Mouse (Mus musculus): ENCODE results near the gene Fgd3. TPM values are rescaled to one million over a fixed set of nuclear protein-coding genes. Genes with fewer than 3 reads are reported as not detected.

Fgd3 gene
- polyA plus RNA-seq, 1 experiment = 0.37 TPM

DNA sequence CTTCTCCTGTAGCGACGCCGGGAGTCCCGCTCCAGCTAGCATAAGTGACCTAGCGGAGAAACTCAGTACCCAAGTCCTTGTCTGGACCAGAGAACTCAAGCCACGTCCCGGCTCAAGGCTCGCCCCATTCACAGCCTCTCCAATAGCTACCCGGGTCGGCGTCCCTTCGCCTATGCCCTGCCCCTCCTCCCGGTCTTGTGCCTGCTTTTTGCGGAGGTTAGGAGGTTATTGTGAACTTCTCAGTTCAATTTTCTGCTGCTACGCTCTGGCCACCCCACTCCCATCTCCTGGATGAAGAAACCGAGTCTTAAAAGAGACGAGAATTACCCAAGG is 103.9 kb downstream of the Fgd3 start:
- no peaks in the 10 kb centered on the region for H3K27me3 ChIP-seq (ENCODE audit: control insufficient read depth, insufficient read depth, low read length, poor library complexity, severe bottlenecking)
- TF ChIP-seq EP300 (IDR thresholded peaks at IDR 0.05; ENCODE audit: insufficient read depth, low read depth, low read length) = no peak
- TF ChIP-seq POLR2A (IDR thresholded peaks at IDR 0.05; ENCODE audit: insufficient read depth, low read length) = no peak
- no peak for TF ChIP-seq CTCF (IDR thresholded peaks at IDR 0.05; ENCODE audit: low read depth, low read length)

DNA sequence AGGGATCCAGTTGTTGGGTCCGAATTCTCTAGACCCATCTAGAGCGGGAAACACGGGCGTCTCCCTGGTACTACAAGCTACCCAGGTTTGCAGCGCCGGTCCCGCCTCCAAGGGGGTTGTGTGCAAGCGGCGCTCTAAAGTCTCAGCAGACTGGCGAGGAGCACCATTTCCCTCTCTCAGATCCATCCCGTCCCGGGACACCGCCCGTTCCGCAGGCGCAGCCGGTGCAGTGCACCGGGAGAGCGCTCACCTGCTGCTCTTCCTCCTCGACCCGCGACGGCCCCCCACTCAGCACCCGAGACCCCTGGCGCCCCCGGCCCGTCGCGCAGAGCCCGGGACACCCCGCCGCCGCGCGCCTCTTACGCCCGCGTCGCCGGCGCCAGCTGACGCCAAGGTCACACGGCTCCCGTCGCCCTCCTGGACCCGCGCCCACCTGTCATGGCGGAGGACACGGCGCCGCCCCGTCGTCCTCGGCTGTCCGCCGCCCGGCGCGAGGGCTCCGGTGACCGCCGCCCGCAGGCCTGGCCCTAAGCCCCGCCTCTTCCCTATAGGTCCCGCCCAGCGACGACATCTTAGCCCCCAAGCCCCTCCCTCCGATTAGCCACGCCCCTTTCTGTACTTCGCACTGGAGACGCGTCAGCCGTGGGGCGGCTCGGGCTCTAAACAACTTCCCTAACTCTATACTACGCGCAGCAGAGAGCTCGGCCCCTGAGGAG is 104.4 kb downstream of the Fgd3 start, which contains the start of gene Card19:
TSS of gene Card19 (minus strand) at position 534 of the 716 bp plus-strand sequence.
- H3K9ac ChIP-seq (ENCODE audit: low read depth, poor library complexity, severe bottlenecking) = peak within 1 kb of the TSS; percentile 68
- peak within 1 kb of the TSS; percentile 64 for H3K4me3 ChIP-seq (ENCODE audit: low read depth, low read length)
- no peak within 1 kb of the TSS for H3K27ac ChIP-seq (ENCODE audit: insufficient read depth, low read length)
- no peaks in the 10 kb centered on the region for H3K27me3 ChIP-seq (ENCODE audit: control insufficient read depth, insufficient read depth, low read length, poor library complexity, severe bottlenecking)
- H3K4me1 ChIP-seq (ENCODE audit: control insufficient read depth, insufficient read depth, low read length) = peaks cover 2% of the 10 kb centered on the region
- H3K9me3 ChIP-seq (replicated peaks; ENCODE audit: control insufficient read depth, insufficient read depth, low read length, poor library complexity, severe bottlenecking) = no peaks in the 10 kb centered on the region
- no peak for TF ChIP-seq CTCF (IDR thresholded peaks at IDR 0.05; ENCODE audit: low read depth, low read length)
- no peak for TF ChIP-seq EP300 (IDR thresholded peaks at IDR 0.05; ENCODE audit: insufficient read depth, low read depth, low read length)
- TF ChIP-seq POLR2A (IDR thresholded peaks at IDR 0.05; ENCODE audit: insufficient read depth, low read length) = no peak
- no peaks in the 10 kb centered on the region for H3K36me3 ChIP-seq (ENCODE audit: control insufficient read depth, insufficient read depth, low read length, poor library complexity, severe bottlenecking)

More for the DNA sequence above, 103.9 kb downstream of the Fgd3 start:
- Histone ChIP-seq H3K27ac (ENCODE audit: insufficient read depth, low read length) (no peak overlapping the region), H3K9me3 (replicated peaks; ENCODE audit: control insufficient read depth, insufficient read depth, low read length, poor library complexity, severe bottlenecking) (no peaks in the 10 kb centered on the region), H3K9ac (ENCODE audit: low read depth, poor library complexity, severe bottlenecking) (peak overlapping the region; percentile 68), H3K4me1 (ENCODE audit: control insufficient read depth, insufficient read depth, low read length) (peaks cover 2% of the 10 kb centered on the region), H3K36me3 (ENCODE audit: control insufficient read depth, insufficient read depth, low read length, poor library complexity, severe bottlenecking) (no peaks in the 10 kb centered on the region), H3K4me3 (ENCODE audit: low read depth, low read length) (peak overlapping the region; percentile 58)

DNA sequence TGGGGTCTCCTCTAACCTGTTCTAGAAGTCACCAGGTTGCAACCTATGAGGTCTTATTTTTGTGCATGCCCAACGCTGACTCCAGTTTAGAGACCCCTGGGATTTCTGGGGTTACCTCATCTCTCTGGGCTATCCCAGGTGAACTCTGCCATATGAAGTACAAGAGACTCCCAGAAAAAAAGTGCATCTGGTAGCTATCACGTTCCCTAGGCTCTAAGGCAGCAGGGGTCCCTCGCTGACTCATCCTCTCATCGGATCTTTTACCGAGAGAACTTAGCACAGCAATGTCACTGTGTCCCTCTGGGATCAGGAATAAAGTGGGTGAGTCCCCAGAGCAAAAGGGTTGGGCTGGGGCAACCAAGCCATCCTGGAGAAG is 105.0 kb downstream of the Fgd3 start:
- Histone ChIP-seq H3K9ac (ENCODE audit: low read depth, poor library complexity, severe bottlenecking) (peak overlapping the region; percentile 68), H3K4me3 (ENCODE audit: low read depth, low read length) (peak overlapping the region; percentile 64), H3K4me1 (ENCODE audit: control insufficient read depth, insufficient read depth, low read length) (peaks cover 2% of the 10 kb centered on the region), H3K27me3 (ENCODE audit: control insufficient read depth, insufficient read depth, low read length, poor library complexity, severe bottlenecking) (no peaks in the 10 kb centered on the region), H3K27ac (ENCODE audit: insufficient read depth, low read length) (no peak overlapping the region), H3K36me3 (ENCODE audit: control insufficient read depth, insufficient read depth, low read length, poor library complexity, severe bottlenecking) (no peaks in the 10 kb centered on the region), H3K9me3 (replicated peaks; ENCODE audit: control insufficient read depth, insufficient read depth, low read length, poor library complexity, severe bottlenecking) (no peaks in the 10 kb centered on the region)
- no peak for TF ChIP-seq POLR2A (IDR thresholded peaks at IDR 0.05; ENCODE audit: insufficient read depth, low read length)
- TF ChIP-seq CTCF (IDR thresholded peaks at IDR 0.05; ENCODE audit: low read depth, low read length) = no peak
- no peak for TF ChIP-seq EP300 (IDR thresholded peaks at IDR 0.05; ENCODE audit: insufficient read depth, low read depth, low read length)

DNA sequence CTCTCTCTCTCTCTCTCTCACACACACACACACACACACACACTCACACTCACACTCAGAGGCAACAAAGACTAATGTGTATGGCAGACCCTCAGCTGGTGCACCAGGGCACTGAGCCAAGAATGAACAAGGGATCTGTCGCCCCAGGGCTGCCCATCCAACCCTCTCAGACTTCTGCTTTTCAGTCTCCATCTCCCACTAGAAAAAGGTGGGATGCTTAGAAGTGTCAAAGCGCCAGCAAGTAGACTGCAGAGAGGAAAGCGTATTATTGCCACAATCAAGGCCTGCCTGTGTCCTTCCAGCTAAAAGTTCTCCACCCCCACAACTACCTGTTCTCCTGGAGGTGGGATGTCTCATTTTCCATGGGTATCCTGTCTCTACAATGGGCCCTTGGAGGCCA is 105.7 kb downstream of the Fgd3 start:
- no peaks in the 10 kb centered on the region for H3K36me3 ChIP-seq (ENCODE audit: control insufficient read depth, insufficient read depth, low read length, poor library complexity, severe bottlenecking)
- H3K27me3 ChIP-seq (ENCODE audit: control insufficient read depth, insufficient read depth, low read length, poor library complexity, severe bottlenecking) = no peaks in the 10 kb centered on the region
- H3K9ac ChIP-seq (ENCODE audit: low read depth, poor library complexity, severe bottlenecking) = no peak overlapping the region
- no peaks in the 10 kb centered on the region for H3K9me3 ChIP-seq (replicated peaks; ENCODE audit: control insufficient read depth, insufficient read depth, low read length, poor library complexity, severe bottlenecking)
- H3K4me1 ChIP-seq (ENCODE audit: control insufficient read depth, insufficient read depth, low read length) = peaks cover 2% of the 10 kb centered on the region
- TF ChIP-seq EP300 (IDR thresholded peaks at IDR 0.05; ENCODE audit: insufficient read depth, low read depth, low read length) = no peak
- no peak for TF ChIP-seq POLR2A (IDR thresholded peaks at IDR 0.05; ENCODE audit: insufficient read depth, low read length)
- no peak for TF ChIP-seq CTCF (IDR thresholded peaks at IDR 0.05; ENCODE audit: low read depth, low read length)
- no peak overlapping the region for H3K4me3 ChIP-seq (ENCODE audit: low read depth, low read length)
- no peak overlapping the region for H3K27ac ChIP-seq (ENCODE audit: insufficient read depth, low read length)

GRCm38 (mm10) chr13:49213531-49213932 is 106.6 kb downstream of the Fgd3 start:
- H3K4me1 ChIP-seq (ENCODE audit: control insufficient read depth, insufficient read depth, low read length) = peaks cover 2% of the 10 kb centered on the region
- no peak overlapping the region for H3K4me3 ChIP-seq (ENCODE audit: low read depth, low read length)
- no peaks in the 10 kb centered on the region for H3K27me3 ChIP-seq (ENCODE audit: control insufficient read depth, insufficient read depth, low read length, poor library complexity, severe bottlenecking)
- no peak overlapping the region for H3K9ac ChIP-seq (ENCODE audit: low read depth, poor library complexity, severe bottlenecking)
- TF ChIP-seq POLR2A (IDR thresholded peaks at IDR 0.05; ENCODE audit: insufficient read depth, low read length) (no peak), EP300 (IDR thresholded peaks at IDR 0.05; ENCODE audit: insufficient read depth, low read depth, low read length) (no peak), CTCF (IDR thresholded peaks at IDR 0.05; ENCODE audit: low read depth, low read length) (no peak)
- H3K9me3 ChIP-seq (replicated peaks; ENCODE audit: control insufficient read depth, insufficient read depth, low read length, poor library complexity, severe bottlenecking) = no peaks in the 10 kb centered on the region
- H3K27ac ChIP-seq (ENCODE audit: insufficient read depth, low read length) = no peak overlapping the region
- no peaks in the 10 kb centered on the region for H3K36me3 ChIP-seq (ENCODE audit: control insufficient read depth, insufficient read depth, low read length, poor library complexity, severe bottlenecking)

GRCm38 (mm10) chr13:49212711-49213500 is 107.2 kb downstream of the Fgd3 start:
- peaks cover 2% of the 10 kb centered on the region for H3K4me1 ChIP-seq (ENCODE audit: control insufficient read depth, insufficient read depth, low read length)
- H3K9ac ChIP-seq (ENCODE audit: low read depth, poor library complexity, severe bottlenecking) = no peak overlapping the region
- TF ChIP-seq POLR2A (IDR thresholded peaks at IDR 0.05; ENCODE audit: insufficient read depth, low read length) (no peak), CTCF (IDR thresholded peaks at IDR 0.05; ENCODE audit: low read depth, low read length) (no peak)
- H3K27me3 ChIP-seq (ENCODE audit: control insufficient read depth, insufficient read depth, low read length, poor library complexity, severe bottlenecking) = no peaks in the 10 kb centered on the region
- no peaks in the 10 kb centered on the region for H3K9me3 ChIP-seq (replicated peaks; ENCODE audit: control insufficient read depth, insufficient read depth, low read length, poor library complexity, severe bottlenecking)
- no peak overlapping the region for H3K27ac ChIP-seq (ENCODE audit: insufficient read depth, low read length)
- H3K36me3 ChIP-seq (ENCODE audit: control insufficient read depth, insufficient read depth, low read length, poor library complexity, severe bottlenecking) = no peaks in the 10 kb centered on the region
- no peak overlapping the region for H3K4me3 ChIP-seq (ENCODE audit: low read depth, low read length)

Other genes with a start within 250 kb of the Fgd3 start
- gene Wnk2, start 172.3 kb downstream of the Fgd3 start, polyA plus RNA-seq (2011; ENCODE audit: insufficient read depth, insufficient read length, low read depth, missing spikeins) = 6.1 and 7.9 TPM in 2 replicates
- 30.0 and 37.7 TPM in 2 replicates for gene Ninj1, start 132.8 kb downstream of the Fgd3 start, polyA plus RNA-seq (2011; ENCODE audit: insufficient read depth, insufficient read length, low read depth, missing spikeins)
- gene Card19, start 104.3 kb downstream of the Fgd3 start, polyA plus RNA-seq (2011; ENCODE audit: insufficient read depth, insufficient read length, low read depth, missing spikeins) = 21.6 and 22.1 TPM in 2 replicates
- gene Susd3, start 71.6 kb downstream of the Fgd3 start, polyA plus RNA-seq (2011; ENCODE audit: insufficient read depth, insufficient read length, low read depth, missing spikeins) = not detected in 2 replicates
- 15.3 and 16.1 TPM in 2 replicates for gene Bicd2, start 21.3 kb upstream of the Fgd3 start, polyA plus RNA-seq (2011; ENCODE audit: insufficient read depth, insufficient read length, low read depth, missing spikeins)
- 15.4 and 16.4 TPM in 2 replicates for gene Ippk, start 100.9 kb upstream of the Fgd3 start, polyA plus RNA-seq (2011; ENCODE audit: insufficient read depth, insufficient read length, low read depth, missing spikeins)
- 3.4 and 5.4 TPM in 2 replicates for gene Tes3-ps, start 173.0 kb upstream of the Fgd3 start, polyA plus RNA-seq (2011; ENCODE audit: insufficient read depth, insufficient read length, low read depth, missing spikeins)
- 0.18 TPM in 1 of 2 replicates, not detected in the other for gene Ecm2, start 184.5 kb upstream of the Fgd3 start, polyA plus RNA-seq (2011; ENCODE audit: insufficient read depth, insufficient read length, low read depth, missing spikeins)
- 0.38 and 0.60 TPM in 2 replicates for gene Aspn, start 224.1 kb upstream of the Fgd3 start, polyA plus RNA-seq (2011; ENCODE audit: insufficient read depth, insufficient read length, low read depth, missing spikeins)